Mouse (Mus musculus) adrenal gland, postnatal 10 days (tissue): ENCODE measurements around the gene Itih3. TPM values are rescaled to one million over a fixed set of nuclear protein-coding genes. Genes with fewer than 3 reads are reported as not detected.
A peak's percentile ranks its signal among the peaks of the same experiment; 100 is the strongest.

ENCODE experiments used
- DNase-seq: peaks from one replicate; pipeline ENCODE4 v3.0.0; 2021; ENCODE audit warnings: mixed read lengths
- long read RNA-seq, 2 experiments: library from polyadenylated mRNA; stranded (forward); transcript quantifications; one replicate each; pipeline ENCODE4 v2.0.0; 2021
- total RNA-seq, 2 experiments: library from RNA; stranded (reverse); gene quantifications; 2 replicates each; pipeline ENCODE4 v1.2.3; 2021

Gene Itih3
- 100 to 1,000 TPM in 1 of 2 experiments, 10 to 100 TPM in 1; 87.4 to 223 TPM for total RNA-seq
- long read RNA-seq, experiment 1, partial matches to known transcripts: 117 of 511 reads
- long read RNA-seq, experiment 1, other reads (novel, unspliced or antisense): 394 of 511 reads
- long read RNA-seq, experiment 2, partial matches to known transcripts: 9 of 21 reads
- long read RNA-seq, experiment 2, other reads (novel, unspliced or antisense): 12 of 21 reads

GRCm38 (mm10) chr14:30923375-30924105, at the start of gene Itih3:
Gene Itih3 (minus strand): TSS chr14:30923760.
- DNase-seq: peak; percentile 23

GRCm38 (mm10) chr14:30960366-30960765, 36.8 kb upstream of the Itih3 start:
- DNase-seq: no peak

GRCm38 (mm10) chr14:30959031-30959430, 35.5 kb upstream of the Itih3 start:
- no peak for DNase-seq

- DNase-seq: no peak
Measured at GRCm38 (mm10) chr14:30958517-30958916, 35.0 kb upstream of the Itih3 start.

GRCm38 (mm10) chr14:30951154-30951825, 27.7 kb upstream of the Itih3 start, which contains the start of gene Nek4:
Gene Nek4 (plus strand): TSS chr14:30951377.
- peak; percentile 97 for DNase-seq

- DNase-seq: no peak
Measured at GRCm38 (mm10) chr14:30949986-30950385, 26.4 kb upstream of the Itih3 start.

- DNase-seq: no peak
Measured at GRCm38 (mm10) chr14:30944745-30945144, 21.2 kb upstream of the Itih3 start.

GRCm38 (mm10) chr14:30943860-30944674, 20.5 kb upstream of the Itih3 start:
- DNase-seq: peak; percentile 81

GRCm38 (mm10) chr14:30943038-30943437, 19.5 kb upstream of the Itih3 start, which contains the start of gene Itih1:
Gene Itih1 (minus strand): TSS chr14:30943289.
- DNase-seq: no peak

GRCm38 (mm10) chr14:30942254-30942653, 18.7 kb upstream of the Itih3 start:
- DNase-seq: no peak

- peak; percentile 38 for DNase-seq
Measured at GRCm38 (mm10) chr14:30933351-30933750, 9.8 kb upstream of the Itih3 start.

GRCm38 (mm10) chr14:30930386-30930785, 6.8 kb upstream of the Itih3 start:
- peak; percentile 49 for DNase-seq

- DNase-seq: no peak
Measured at GRCm38 (mm10) chr14:30925492-30925891, 1.9 kb upstream of the Itih3 start.

GRCm38 (mm10) chr14:30922053-30922670, 1.4 kb downstream of the Itih3 start:
- no peak for DNase-seq

- DNase-seq: no peak
Measured at GRCm38 (mm10) chr14:30916516-30916915, 7.0 kb downstream of the Itih3 start.

GRCm38 (mm10) chr14:30913404-30913803, 10.2 kb downstream of the Itih3 start:
- DNase-seq: peak; percentile 60

GRCm38 (mm10) chr14:30912641-30913040, 10.9 kb downstream of the Itih3 start:
- DNase-seq: no peak

GRCm38 (mm10) chr14:30911141-30911540, 12.4 kb downstream of the Itih3 start:
- DNase-seq: peak; percentile 19

GRCm38 (mm10) chr14:30907814-30908265, 15.7 kb downstream of the Itih3 start:
- DNase-seq: no peak

GRCm38 (mm10) chr14:30906001-30906400, 17.6 kb downstream of the Itih3 start:
- DNase-seq: no peak

- DNase-seq: no peak
Measured at GRCm38 (mm10) chr14:30904307-30904706, 19.3 kb downstream of the Itih3 start.

- no peak for DNase-seq
Measured at GRCm38 (mm10) chr14:30903036-30903435, 20.5 kb downstream of the Itih3 start.
